Comparison of ENCODE assay signal across 21 mouse cellular contexts in the genomic region with DNA sequence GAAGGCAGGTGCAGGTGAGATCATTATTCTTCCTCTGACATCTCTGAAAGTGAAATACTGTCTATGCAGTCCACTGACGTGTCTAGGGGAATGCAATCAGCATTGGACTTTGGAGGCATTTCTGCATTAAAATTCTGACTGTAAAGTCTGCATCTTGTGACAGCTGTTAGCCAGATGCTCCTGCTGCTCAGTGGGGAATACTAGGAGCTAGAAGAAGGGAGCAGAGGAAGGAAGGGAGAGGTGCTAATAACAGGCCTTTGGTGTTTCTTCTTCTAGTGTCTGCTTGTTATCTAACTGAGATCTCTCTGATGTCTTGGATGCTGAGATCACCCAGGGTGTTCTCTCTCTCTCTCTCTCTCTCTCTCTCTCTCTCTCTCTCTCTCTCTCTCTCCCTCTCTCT. TPM values are rescaled to one million over a fixed set of nuclear protein-coding genes. Genes with fewer than 3 reads are reported as not detected.
A peak's percentile ranks its signal among the peaks of the same experiment; 100 is the strongest.
DNase-seq lines count a peak whose midpoint lies in the region; ATAC-seq lines count a peak whose summit lies in the region.
"Had no signal": no experiment of that assay in that cellular context is flagged by ENCODE, and none has a peak within 500 bp of the region (broad histone marks: within the 10 kb centered on the region; RNA-seq: fewer than 3 reads in every experiment).

No protein-coding gene starts in this region.

- H3K9ac ChIP-seq in hindbrain, embryonic 13.5 days, result no peak overlapping the region
- no peak overlapping the region for H3K9ac ChIP-seq in hindbrain, embryonic 11.5 days (ENCODE audit: low read depth, low read length)
- no peak overlapping the region for H3K9ac ChIP-seq in midbrain, embryonic 11.5 days (ENCODE audit: low read length)
- no peak overlapping the region for H3K9ac ChIP-seq in midbrain, embryonic 15.5 days
- H3K9ac ChIP-seq: hindbrain, embryonic 12.5 days; lung, embryonic 15.5 days had no signal

- no peaks in the 10 kb centered on the region for H3K36me3 ChIP-seq in hindbrain, embryonic 13.5 days
- no peaks in the 10 kb centered on the region for H3K36me3 ChIP-seq in hindbrain, embryonic 11.5 days (ENCODE audit: control insufficient read depth, insufficient read depth, low read length)
- H3K36me3 ChIP-seq in midbrain, embryonic 11.5 days (ENCODE audit: control insufficient read depth, insufficient read depth, low read length), result no peaks in the 10 kb centered on the region
- H3K36me3 ChIP-seq in midbrain, embryonic 15.5 days (replicated peaks), result no peaks in the 10 kb centered on the region
- H3K36me3 ChIP-seq: hindbrain, embryonic 12.5 days; lung, embryonic 15.5 days had no signal

- DNase-seq in hindbrain, embryonic 11.5 days (ENCODE audit: low spot score), result no peak
- peak; percentile 85 for DNase-seq in midbrain, embryonic 11.5 days (ENCODE audit: low spot score, missing footprints)
- peak; percentile 3 for DNase-seq in retina, embryonic 14.5 days (ENCODE audit: low spot score)
- no peak for DNase-seq in retina, postnatal 1 day
- no peak for DNase-seq in lung, postnatal 25 days (ENCODE audit: low spot score)
- DNase-seq: adrenal gland, adult 2 months; adrenal gland, postnatal 36 days; B cell, adult 2 months; cerebellum, adult 2 months; cerebellum, postnatal 14 days; gastrocnemius, postnatal 14 days; kidney, adult 11 months; kidney, postnatal 36 days; lung, postnatal 36 days; thymus, adult 2 months; thymus, postnatal 36 days had no signal

- H3K4me2 ChIP-seq in hindbrain, embryonic 13.5 days, result no peak overlapping the region
- no peak overlapping the region for H3K4me2 ChIP-seq in hindbrain, embryonic 11.5 days (replicated peaks; ENCODE audit: low read depth, low read length)
- H3K4me2 ChIP-seq in midbrain, embryonic 11.5 days, result no peak overlapping the region
- no peak overlapping the region for H3K4me2 ChIP-seq in midbrain, embryonic 15.5 days
- H3K4me2 ChIP-seq: liver, embryonic 11.5 days; lung, embryonic 15.5 days had no signal

- peaks cover 16% of the 10 kb centered on the region for H3K4me1 ChIP-seq in hindbrain, embryonic 13.5 days (replicated peaks)
- H3K4me1 ChIP-seq in hindbrain, embryonic 11.5 days (replicated peaks; ENCODE audit: control insufficient read depth, insufficient read depth, low read length), result no peaks in the 10 kb centered on the region; the same call in 1 of the 2 replicates
- peaks cover 5% of the 10 kb centered on the region; the same call in 1 of the 2 replicates for H3K4me1 ChIP-seq in midbrain, embryonic 11.5 days (ENCODE audit: control insufficient read depth, insufficient read depth, low read length)
- peaks cover 15% of the 10 kb centered on the region for H3K4me1 ChIP-seq in midbrain, embryonic 15.5 days

- no peaks in the 10 kb centered on the region for H3K9me3 ChIP-seq in hindbrain, embryonic 13.5 days
- H3K9me3 ChIP-seq in hindbrain, embryonic 11.5 days (ENCODE audit: control insufficient read depth, low read length), result no peaks in the 10 kb centered on the region
- no peaks in the 10 kb centered on the region for H3K9me3 ChIP-seq in midbrain, embryonic 11.5 days (ENCODE audit: control insufficient read depth, low read length)
- H3K9me3 ChIP-seq in midbrain, embryonic 15.5 days, result no peaks in the 10 kb centered on the region
- H3K9me3 ChIP-seq: hindbrain, embryonic 12.5 days; lung, embryonic 15.5 days had no signal

- ATAC-seq in hindbrain, embryonic 13.5 days (ENCODE audit: low FRiP score), result peak; percentile 50; the same call in 1 of the 2 replicates
- no peak for ATAC-seq in hindbrain, embryonic 11.5 days (ENCODE audit: low FRiP score)
- ATAC-seq in midbrain, embryonic 11.5 days (ENCODE audit: low FRiP score), result no peak
- ATAC-seq in midbrain, embryonic 15.5 days (replicated peaks), result no peak

- no peak overlapping the region for H3K4me3 ChIP-seq in hindbrain, embryonic 13.5 days
- no peak overlapping the region for H3K4me3 ChIP-seq in hindbrain, embryonic 11.5 days (ENCODE audit: low read depth, low read length)
- H3K4me3 ChIP-seq in midbrain, embryonic 11.5 days (ENCODE audit: low read depth, low read length), result no peak overlapping the region
- H3K4me3 ChIP-seq in midbrain, embryonic 15.5 days, result no peak overlapping the region
- H3K4me3 ChIP-seq: hindbrain, embryonic 12.5 days; lung, embryonic 15.5 days had no signal

- H3K27me3 ChIP-seq in hindbrain, embryonic 13.5 days, result 0 out of 2 replicates have a peak, but pooled peaks cover 9% of the 10 kb centered on the region
- no peaks in the 10 kb centered on the region for H3K27me3 ChIP-seq in hindbrain, embryonic 11.5 days (ENCODE audit: control insufficient read depth, insufficient read depth, low read length)
- no peaks in the 10 kb centered on the region for H3K27me3 ChIP-seq in midbrain, embryonic 11.5 days (ENCODE audit: control insufficient read depth, insufficient read depth, low read length)
- no peaks in the 10 kb centered on the region for H3K27me3 ChIP-seq in midbrain, embryonic 15.5 days (replicated peaks)
- H3K27me3 ChIP-seq: lung, embryonic 15.5 days had no signal

- 47% methylated on average over 1 of the region's 1 CpGs for WGBS in hindbrain, embryonic 13.5 days
- WGBS in hindbrain, embryonic 11.5 days, result 65% methylated on average over 1 of the region's 1 CpGs
- 69% methylated on average over 1 of the region's 1 CpGs for WGBS in midbrain, embryonic 11.5 days
- WGBS in midbrain, embryonic 15.5 days, result 44% methylated on average over 1 of the region's 1 CpGs

- H3K27ac ChIP-seq in hindbrain, embryonic 13.5 days, result no peak overlapping the region
- H3K27ac ChIP-seq in hindbrain, embryonic 11.5 days (ENCODE audit: low read depth, low read length), result no peak overlapping the region
- no peak overlapping the region for H3K27ac ChIP-seq in midbrain, embryonic 11.5 days (ENCODE audit: low read depth, low read length)
- no peak overlapping the region for H3K27ac ChIP-seq in midbrain, embryonic 15.5 days
- H3K27ac ChIP-seq: hindbrain, embryonic 12.5 days; lung, embryonic 15.5 days had no signal

RNA-seq across cellular contexts. Expression of a gene that starts 1.0 kb away (rescaled TPM):
- polyA plus RNA-seq in hindbrain, embryonic 13.5 days (2015; fragmentation: Nextera tagmentation; extraction: Ambion mirVana), result 8.0 and 8.3 TPM in 2 replicates
- polyA plus RNA-seq in hindbrain, embryonic 11.5 days (2014; fragmentation: Nextera tagmentation; extraction: Ambion mirVana), result 3.2 and 3.3 TPM in 2 replicates
- 2.7 and 3.1 TPM in 2 replicates for polyA plus RNA-seq in midbrain, embryonic 11.5 days (2014; fragmentation: Nextera tagmentation; extraction: Ambion mirVana)
- 9.7 and 10.0 TPM in 2 replicates for polyA plus RNA-seq in midbrain, embryonic 15.5 days (2015; fragmentation: Nextera tagmentation; extraction: Ambion mirVana)

RNA-seq across cellular contexts. Expression of a gene that starts 39.6 kb away (rescaled TPM):
- 71.0 and 71.5 TPM in 2 replicates for polyA plus RNA-seq in hindbrain, embryonic 13.5 days (2015; fragmentation: Nextera tagmentation; extraction: Ambion mirVana)
- 69.7 and 73.6 TPM in 2 replicates for polyA plus RNA-seq in hindbrain, embryonic 11.5 days (2014; fragmentation: Nextera tagmentation; extraction: Ambion mirVana)
- 71.6 and 76.7 TPM in 2 replicates for polyA plus RNA-seq in midbrain, embryonic 11.5 days (2014; fragmentation: Nextera tagmentation; extraction: Ambion mirVana)
- polyA plus RNA-seq in midbrain, embryonic 15.5 days (2015; fragmentation: Nextera tagmentation; extraction: Ambion mirVana), result 65.3 and 66.8 TPM in 2 replicates

RNA-seq across cellular contexts. Expression of a gene that starts 47.1 kb away (rescaled TPM):
- polyA plus RNA-seq in hindbrain, embryonic 13.5 days (2015; fragmentation: Nextera tagmentation; extraction: Ambion mirVana), result 51.3 and 56.9 TPM in 2 replicates
- 92.8 and 99.4 TPM in 2 replicates for polyA plus RNA-seq in hindbrain, embryonic 11.5 days (2014; fragmentation: Nextera tagmentation; extraction: Ambion mirVana)
- polyA plus RNA-seq in midbrain, embryonic 11.5 days (2014; fragmentation: Nextera tagmentation; extraction: Ambion mirVana), result 89.0 and 97.1 TPM in 2 replicates
- polyA plus RNA-seq in midbrain, embryonic 15.5 days (2015; fragmentation: Nextera tagmentation; extraction: Ambion mirVana), result 37.4 and 43.8 TPM in 2 replicates

RNA-seq across cellular contexts. Expression of a gene that starts 55.5 kb away (rescaled TPM):
- polyA plus RNA-seq in hindbrain, embryonic 13.5 days (2015; fragmentation: Nextera tagmentation; extraction: Ambion mirVana), result 18.5 and 20.8 TPM in 2 replicates
- 34.2 and 37.7 TPM in 2 replicates for polyA plus RNA-seq in hindbrain, embryonic 11.5 days (2014; fragmentation: Nextera tagmentation; extraction: Ambion mirVana)
- 35.7 and 40.2 TPM in 2 replicates for polyA plus RNA-seq in midbrain, embryonic 11.5 days (2014; fragmentation: Nextera tagmentation; extraction: Ambion mirVana)
- 13.7 and 15.3 TPM in 2 replicates for polyA plus RNA-seq in midbrain, embryonic 15.5 days (2015; fragmentation: Nextera tagmentation; extraction: Ambion mirVana)

Comparison
In these comparisons a context has a peak if more than half of its experiments do, and no peak if none do; other contexts are left out.
1. DNase-seq: peak in midbrain, embryonic 11.5 days (single experiment) and retina, embryonic 14.5 days (single experiment); none in hindbrain, embryonic 11.5 days (single experiment), retina, postnatal 1 day (single experiment) and lung, postnatal 25 days (single experiment).